In genomic region chr1:77539945-77540344, GRCm38 (mm10) we compare ENCODE assay signal across 20 mouse cellular contexts. TPM values are rescaled to one million over a fixed set of nuclear protein-coding genes. Genes with fewer than 3 reads are reported as not detected.
A peak's percentile ranks its signal among the peaks of the same experiment; 100 is the strongest.
DNase-seq lines count a peak whose midpoint lies in the region; ATAC-seq lines count a peak whose summit lies in the region.
"Had no signal": no experiment of that assay in that cellular context is flagged by ENCODE, and none has a peak within 500 bp of the region (broad histone marks: within the 10 kb centered on the region; RNA-seq: fewer than 3 reads in every experiment).

No protein-coding gene starts in this region.

- no peaks in the 10 kb centered on the region for H3K27me3 ChIP-seq in hindbrain, embryonic 10.5 days (ENCODE audit: insufficient read depth, poor library complexity, severe bottlenecking)
- no peaks in the 10 kb centered on the region for H3K27me3 ChIP-seq in hindbrain, embryonic 14.5 days (ENCODE audit: control insufficient read depth, insufficient read depth, low read length)
- H3K27me3 ChIP-seq in lung, embryonic 15.5 days, result no peaks in the 10 kb centered on the region
- H3K27me3 ChIP-seq in hindbrain, embryonic 13.5 days, result no peaks in the 10 kb centered on the region
- H3K27me3 ChIP-seq: forebrain, embryonic 15.5 days had no signal

- peaks cover 52% of the 10 kb centered on the region for H3K4me1 ChIP-seq in hindbrain, embryonic 10.5 days (replicated peaks)
- peaks cover 8% of the 10 kb centered on the region for H3K4me1 ChIP-seq in hindbrain, embryonic 14.5 days (replicated peaks; ENCODE audit: control insufficient read depth, insufficient read depth, low read length)
- peaks cover 10% of the 10 kb centered on the region; the same call in 1 of the 2 replicates for H3K4me1 ChIP-seq in lung, embryonic 15.5 days
- peaks cover 17% of the 10 kb centered on the region for H3K4me1 ChIP-seq in hindbrain, embryonic 13.5 days (replicated peaks)
- H3K4me1 ChIP-seq: heart, embryonic 10.5 days had no signal

- H3K9ac ChIP-seq in hindbrain, embryonic 14.5 days, result no peak overlapping the region
- H3K9ac ChIP-seq in lung, embryonic 15.5 days, result no peak overlapping the region
- H3K9ac ChIP-seq in hindbrain, embryonic 13.5 days, result no peak overlapping the region
- H3K9ac ChIP-seq: forebrain, embryonic 15.5 days had no signal

- ATAC-seq in hindbrain, embryonic 14.5 days (ENCODE audit: low FRiP score), result no peak; the same call in 1 of the 2 replicates
- ATAC-seq in lung, embryonic 15.5 days (ENCODE audit: borderline replicate concordance, extremely low read depth, low FRiP score, low TSS enrichment), result no peak
- peak; percentile 52 for ATAC-seq in hindbrain, embryonic 13.5 days (ENCODE audit: low FRiP score)
- ATAC-seq: forebrain, embryonic 15.5 days; inflammation-experienced regulatory T-cells, adult 6 months had no signal

- no peaks in the 10 kb centered on the region for H3K36me3 ChIP-seq in hindbrain, embryonic 10.5 days
- no peaks in the 10 kb centered on the region for H3K36me3 ChIP-seq in hindbrain, embryonic 14.5 days (replicated peaks; ENCODE audit: control insufficient read depth, insufficient read depth)
- H3K36me3 ChIP-seq in lung, embryonic 15.5 days, result no peaks in the 10 kb centered on the region
- no peaks in the 10 kb centered on the region for H3K36me3 ChIP-seq in hindbrain, embryonic 13.5 days
- H3K36me3 ChIP-seq: embryonic facial prominence, embryonic 10.5 days; forebrain, embryonic 15.5 days; heart, embryonic 10.5 days had no signal

- no peaks in the 10 kb centered on the region for H3K9me3 ChIP-seq in hindbrain, embryonic 10.5 days
- H3K9me3 ChIP-seq in hindbrain, embryonic 14.5 days (ENCODE audit: control insufficient read depth, low read length), result no peaks in the 10 kb centered on the region
- H3K9me3 ChIP-seq in lung, embryonic 15.5 days, result no peaks in the 10 kb centered on the region
- no peaks in the 10 kb centered on the region for H3K9me3 ChIP-seq in hindbrain, embryonic 13.5 days
- H3K9me3 ChIP-seq: embryonic facial prominence, embryonic 10.5 days; forebrain, embryonic 15.5 days; heart, embryonic 10.5 days had no signal

- peak; percentile 65 for DNase-seq in hindbrain, embryonic 10.5 days (ENCODE audit: low spot score)
- DNase-seq in hindbrain, embryonic 14.5 days (ENCODE audit: low spot score), result no peak
- DNase-seq in lung, postnatal 10 days, result no peak
- DNase-seq in Muller cell, postnatal 12 days (ENCODE audit: inconsistent ontology term), result peak; percentile 62
- DNase-seq in thymus, postnatal 14 days, result no peak
- DNase-seq in kidney, postnatal 36 days, result no peak
- DNase-seq: adrenal gland, adult 8-10 months; adrenal gland, postnatal 36 days; cerebellum, adult 8-10 months; cerebellum, postnatal 25 days; gastrocnemius, postnatal 10 days; heart, adult 18-20 months; heart, postnatal 10 days; heart, postnatal 4 days had no signal

- peak overlapping the region; percentile 66 for H3K27ac ChIP-seq in hindbrain, embryonic 10.5 days
- H3K27ac ChIP-seq in hindbrain, embryonic 14.5 days, result no peak overlapping the region
- peak overlapping the region; percentile 67; the same call in 1 of the 2 replicates for H3K27ac ChIP-seq in lung, embryonic 15.5 days
- no peak overlapping the region for H3K27ac ChIP-seq in hindbrain, embryonic 13.5 days
- H3K27ac ChIP-seq: forebrain, embryonic 15.5 days; heart, embryonic 10.5 days had no signal

- 57% methylated on average over 12 of the region's 12 CpGs for WGBS in hindbrain, embryonic 10.5 days
- 35% methylated on average over 12 of the region's 12 CpGs for WGBS in hindbrain, embryonic 14.5 days
- WGBS in lung, embryonic 15.5 days, result 83% methylated on average over 12 of the region's 12 CpGs
- 42% methylated on average over 12 of the region's 12 CpGs for WGBS in hindbrain, embryonic 13.5 days

- no peak overlapping the region for H3K4me2 ChIP-seq in hindbrain, embryonic 14.5 days (replicated peaks)
- no peak overlapping the region for H3K4me2 ChIP-seq in lung, embryonic 15.5 days
- no peak overlapping the region for H3K4me2 ChIP-seq in hindbrain, embryonic 13.5 days
- H3K4me2 ChIP-seq: forebrain, embryonic 15.5 days had no signal

- no peak overlapping the region for H3K4me3 ChIP-seq in hindbrain, embryonic 10.5 days
- H3K4me3 ChIP-seq in hindbrain, embryonic 14.5 days (replicated peaks; ENCODE audit: low read length), result no peak overlapping the region
- H3K4me3 ChIP-seq in lung, embryonic 15.5 days, result no peak overlapping the region
- H3K4me3 ChIP-seq in hindbrain, embryonic 13.5 days, result no peak overlapping the region
- H3K4me3 ChIP-seq: embryonic facial prominence, embryonic 10.5 days; forebrain, embryonic 15.5 days; heart, embryonic 10.5 days had no signal

RNA-seq across cellular contexts. Expression of gene Epha4, which starts 25.1 kb away (rescaled TPM):
- polyA plus RNA-seq in hindbrain, embryonic 10.5 days (2016; fragmentation: Nextera tagmentation; extraction: Ambion mirVana), result 25.4 and 30.4 TPM in 2 replicates
- polyA plus RNA-seq in hindbrain, embryonic 14.5 days (2014; fragmentation: Nextera tagmentation; extraction: Ambion mirVana), result 49.3 and 50.0 TPM in 2 replicates
- 14.2 and 16.9 TPM in 2 replicates for polyA plus RNA-seq in lung, embryonic 15.5 days (2015; fragmentation: Nextera tagmentation; extraction: Ambion mirVana)
- 37.3 and 39.1 TPM in 2 replicates for polyA plus RNA-seq in hindbrain, embryonic 13.5 days (2015; fragmentation: Nextera tagmentation; extraction: Ambion mirVana)

Comparison
In these comparisons a context has a peak if more than half of its experiments do, and no peak if none do; other contexts are left out.
1. DNase-seq: peak in hindbrain, embryonic 10.5 days (single experiment) and Muller cell, postnatal 12 days (single experiment); none in hindbrain, embryonic 14.5 days (single experiment), lung, postnatal 10 days (single experiment), thymus, postnatal 14 days (single experiment) and kidney, postnatal 36 days (0 of 2).
2. H3K27ac ChIP-seq: peak in hindbrain, embryonic 10.5 days (single experiment) and lung, embryonic 15.5 days (single experiment); none in hindbrain, embryonic 14.5 days (single experiment) and hindbrain, embryonic 13.5 days (single experiment).